Mouse (Mus musculus): Measurements from ENCODE around the gene Fbxw7. TPM values are rescaled to one million over a fixed set of nuclear protein-coding genes. Genes with fewer than 3 reads are reported as not detected.

Gene Fbxw7
- total and polyA plus RNA-seq, 3 experiments: 28.5 to 31.3 (median 29.8) TPM

DNA sequence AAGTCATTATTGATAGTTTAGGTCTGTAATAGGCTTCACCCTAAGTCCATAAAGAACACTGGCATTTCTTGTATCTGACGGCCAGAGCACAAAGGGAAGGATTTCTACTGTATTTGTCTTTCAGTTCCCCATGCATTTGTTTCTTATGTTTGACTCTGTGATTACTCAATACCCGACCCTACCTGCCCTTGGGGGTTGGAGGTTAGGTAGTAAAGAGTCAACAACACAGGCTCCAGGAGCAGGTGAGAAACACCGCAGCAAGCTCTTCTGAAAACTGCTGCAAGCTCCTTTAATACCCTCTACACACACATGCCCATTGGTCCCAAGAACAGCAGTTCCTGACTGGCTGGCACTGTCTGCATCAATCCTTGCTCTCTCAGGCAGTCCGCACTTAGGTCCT, 51.8 kb downstream of the Fbxw7 start:
- no peak overlapping the region for H3K4me3 ChIP-seq (replicated peaks in 1 of 3; ENCODE audit: low read depth in 2 of 3, low read length in 2 of 3, poor library complexity in 1 of 3)
- H3K27ac ChIP-seq (ENCODE audit: insufficient read depth, low read depth): no peak overlapping the region
- in situ Hi-C loops (cut with MboI; ENCODE audit: low pct_ligation_motif_present, low pct_unique_long_range_greater_than_20kb, low sequenced_read_pairs): no loop called here

DNA sequence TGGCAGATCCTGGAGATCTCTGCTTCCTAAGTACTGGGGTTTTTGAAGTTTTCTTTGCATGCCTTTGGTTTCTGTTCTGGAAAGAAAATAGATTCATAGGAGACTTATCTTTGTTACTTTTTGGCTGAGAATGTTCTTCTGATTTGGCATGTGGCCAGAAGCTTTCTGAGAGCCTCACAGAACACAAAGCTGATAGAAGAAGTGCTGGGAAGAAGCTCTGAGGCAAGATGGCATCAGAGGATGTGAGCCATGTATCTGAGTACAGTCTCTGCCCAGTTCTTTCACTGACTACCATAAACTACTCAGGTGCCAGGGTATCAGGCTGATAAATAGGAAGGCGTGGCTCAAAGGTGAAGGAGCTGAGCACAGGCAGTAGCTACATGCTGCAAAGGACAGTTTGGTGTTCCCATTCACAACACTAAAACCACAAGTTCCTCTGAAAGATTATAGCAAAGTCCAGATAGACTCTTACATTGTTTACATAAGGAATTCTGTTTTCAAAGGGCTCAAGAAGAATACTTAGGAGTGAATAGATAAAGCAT, 52.4 kb downstream of the Fbxw7 start:
- dilution Hi-C loops (cut with MboI; ENCODE audit: extremely low pct_ligation_motif_present, extremely low pct_unique_long_range_greater_than_20kb, low sequenced_read_pairs): no loop called here
- Histone ChIP-seq H3K27ac (ENCODE audit: insufficient read depth, low read depth) (no peak overlapping the region), H3K4me3 (replicated peaks in 1 of 3; ENCODE audit: low read depth in 2 of 3, low read length in 2 of 3, poor library complexity in 1 of 3) (no peak overlapping the region), H3K9me3 (replicated peaks; ENCODE audit: low read length) (no peaks in the 10 kb centered on the region), H3K4me1 (ENCODE audit: control insufficient read depth in 1 of 2, insufficient read depth in 2 of 2) (peaks cover 0 to 39% of the 10 kb centered on the region in 2 experiments; a peak in 2 of 4 replicates), H3K79me2 (replicated peaks; ENCODE audit: control insufficient read depth, extremely low read depth, insufficient read depth, poor library complexity, severe bottlenecking) (no peaks in the 10 kb centered on the region), H3K9ac (ENCODE audit: insufficient read depth, low read depth) (no peak overlapping the region), H3K36me3 (replicated peaks in 1 of 2; ENCODE audit: control insufficient read depth in 1 of 2, insufficient read depth in 1 of 2, low read length in 1 of 2) (peaks cover 8 to 47% of the 10 kb centered on the region in 2 experiments), H3K27me3 (replicated peaks) (no peaks in the 10 kb centered on the region), H3K4me2 (ENCODE audit: insufficient read depth, low read depth, poor library complexity, severe bottlenecking) (no peak overlapping the region)
- TF ChIP-seq ETS1 (conservative IDR thresholded peaks at IDR 0.05; ENCODE audit: low read depth, low read length) (no peak), RAD21 (IDR thresholded peaks at IDR 0.05; ENCODE audit: low read depth, low read length) (no peak)
- in situ Hi-C loops (cut with MboI; ENCODE audit: low pct_ligation_motif_present, low pct_unique_long_range_greater_than_20kb, low sequenced_read_pairs): no loop called here
- no peak for DNase-seq (ENCODE audit: extremely low read depth)

More for the DNA sequence above, 51.8 kb downstream of the Fbxw7 start:
- Histone ChIP-seq H3K36me3 (replicated peaks in 1 of 2; ENCODE audit: control insufficient read depth in 1 of 2, insufficient read depth in 1 of 2, low read length in 1 of 2) (peaks cover 8 to 45% of the 10 kb centered on the region in 2 experiments), H3K9ac (ENCODE audit: insufficient read depth, low read depth) (no peak overlapping the region), H3K9me3 (replicated peaks; ENCODE audit: low read length) (no peaks in the 10 kb centered on the region), H3K27me3 (replicated peaks) (no peaks in the 10 kb centered on the region), H3K4me2 (ENCODE audit: insufficient read depth, low read depth, poor library complexity, severe bottlenecking) (no peak overlapping the region), H3K4me1 (ENCODE audit: control insufficient read depth in 1 of 2, insufficient read depth in 2 of 2) (peaks cover 0 to 39% of the 10 kb centered on the region in 2 experiments; a peak in 2 of 4 replicates), H3K79me2 (replicated peaks; ENCODE audit: control insufficient read depth, extremely low read depth, insufficient read depth, poor library complexity, severe bottlenecking) (0 out of 2 replicates have a peak, but pooled peaks cover under 1% of the 10 kb centered on the region)
- dilution Hi-C loops (cut with MboI; ENCODE audit: extremely low pct_ligation_motif_present, extremely low pct_unique_long_range_greater_than_20kb, low sequenced_read_pairs): no loop called here
- no peak for DNase-seq (ENCODE audit: extremely low read depth)
- TF ChIP-seq RAD21 (IDR thresholded peaks at IDR 0.05; ENCODE audit: low read depth, low read length) (no peak), RCOR1 (conservative IDR thresholded peaks at IDR 0.05; ENCODE audit: low read depth, low read length) (no peak), POLR2A (IDR thresholded peaks at IDR 0.05; ENCODE audit: low read depth, low read length) (no peak), CHD2 (IDR thresholded peaks at IDR 0.05; ENCODE audit: low read length) (no peak), EP300 (IDR thresholded peaks at IDR 0.05; ENCODE audit: low read length) (no peak)

DNA sequence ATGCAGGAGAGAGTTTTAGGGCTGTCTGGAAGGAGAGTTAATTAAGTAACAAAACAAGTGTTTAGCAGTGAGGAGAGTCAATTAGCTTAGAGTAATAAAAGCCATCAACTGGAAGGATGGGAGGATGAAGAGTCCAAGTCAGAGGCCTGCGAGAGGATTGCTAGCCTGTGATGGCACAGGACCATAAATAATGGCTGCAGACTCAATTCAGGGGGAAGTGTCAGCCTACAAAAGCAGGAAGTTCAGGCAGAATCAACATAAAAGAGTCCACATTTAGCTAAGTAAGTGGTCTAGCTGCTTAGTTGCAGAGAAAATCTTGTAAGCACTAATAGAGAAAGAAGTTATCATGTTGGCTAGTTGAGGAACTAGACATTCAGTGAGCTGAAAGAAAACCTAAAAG, 52.9 kb downstream of the Fbxw7 start:
- Histone ChIP-seq H3K4me1 (ENCODE audit: control insufficient read depth in 1 of 2, insufficient read depth in 2 of 2) (peaks cover 0 to 39% of the 10 kb centered on the region in 2 experiments; a peak in 2 of 4 replicates), H3K9me3 (replicated peaks; ENCODE audit: low read length) (no peaks in the 10 kb centered on the region), H3K27me3 (replicated peaks) (no peaks in the 10 kb centered on the region), H3K36me3 (replicated peaks in 1 of 2; ENCODE audit: control insufficient read depth in 1 of 2, insufficient read depth in 1 of 2, low read length in 1 of 2) (peaks cover 8 to 50% of the 10 kb centered on the region in 2 experiments), H3K79me2 (replicated peaks; ENCODE audit: control insufficient read depth, extremely low read depth, insufficient read depth, poor library complexity, severe bottlenecking) (no peaks in the 10 kb centered on the region), H3K4me3 (replicated peaks in 1 of 3; ENCODE audit: low read depth in 2 of 3, low read length in 2 of 3, poor library complexity in 1 of 3) (no peak overlapping the region), H3K4me2 (ENCODE audit: insufficient read depth, low read depth, poor library complexity, severe bottlenecking) (no peak overlapping the region), H3K9ac (ENCODE audit: insufficient read depth, low read depth) (no peak overlapping the region), H3K27ac (ENCODE audit: insufficient read depth, low read depth) (no peak overlapping the region)
- no peak for TF ChIP-seq MAX (IDR thresholded peaks at IDR 0.05; ENCODE audit: low read length)
- no peak for TF ChIP-seq CHD2 (IDR thresholded peaks at IDR 0.05; ENCODE audit: low read length)
- TF ChIP-seq USF2 (conservative IDR thresholded peaks at IDR 0.05; ENCODE audit: low read depth, low read length): no peak
- no peak for TF ChIP-seq PAX5 (IDR thresholded peaks at IDR 0.05; ENCODE audit: low read length)
- no peak for TF ChIP-seq MYC (IDR thresholded peaks at IDR 0.05; ENCODE audit: low read depth, low read length)
- no peak for TF ChIP-seq MXI1 (IDR thresholded peaks at IDR 0.05; ENCODE audit: low read depth, low read length)
- TF ChIP-seq ELF1 (IDR thresholded peaks at IDR 0.05; ENCODE audit: low read depth, low read length): no peak
- TF ChIP-seq TBP (conservative IDR thresholded peaks at IDR 0.05; ENCODE audit: low read depth, low read length): no peak
- TF ChIP-seq IRF4 (IDR thresholded peaks at IDR 0.05; ENCODE audit: low read depth, low read length): no peak
- no peak for TF ChIP-seq UBTF (IDR thresholded peaks at IDR 0.05; ENCODE audit: low read depth, low read length)
- TF ChIP-seq GABPA (IDR thresholded peaks at IDR 0.05; ENCODE audit: insufficient replicate concordance, low read depth, low read length): no peak
- TF ChIP-seq ZKSCAN1 (IDR thresholded peaks at IDR 0.05; ENCODE audit: borderline replicate concordance, low read depth, low read length): no peak
- no peak for TF ChIP-seq TCF12 (IDR thresholded peaks at IDR 0.05; ENCODE audit: low read depth, low read length)
- dilution Hi-C loops (cut with MboI; ENCODE audit: extremely low pct_ligation_motif_present, extremely low pct_unique_long_range_greater_than_20kb, low sequenced_read_pairs) (no loop called here), in situ Hi-C loops (cut with MboI; ENCODE audit: low pct_ligation_motif_present, low pct_unique_long_range_greater_than_20kb, low sequenced_read_pairs) (no loop called here)
- DNase-seq (ENCODE audit: extremely low read depth): no peak

Measured in CH12.LX (cell line).